Mouse (Mus musculus) kidney, embryonic 14.5 days (tissue): ENCODE data around the gene Pacs2. TPM values are rescaled to one million over a fixed set of nuclear protein-coding genes. Genes with fewer than 3 reads are reported as not detected.
A peak's percentile ranks its signal among the peaks of the same experiment; 100 is the strongest.

Source experiments
- ATAC-seq: fragments of 200-750 bp; cut with Nextera tagmentation; 2 replicates; pipeline ENCODE4 v1.8.0; 2017; ENCODE audit warnings: moderate number of reproducible peaks, mild to moderate bottlenecking, moderate TSS enrichment, moderate library complexity; ENCODE audit not compliant: low FRiP score, low TSS enrichment
- H3K27ac ChIP-seq: fragments of 300-500 bp; sonication (generic); 2 replicates; pipeline ENCODE4 v1.5.1; 2014; ENCODE audit warnings: low read depth, mild to moderate bottlenecking, low read length, moderate library complexity, mixed read lengths
- H3K27me3 ChIP-seq: fragments of 300-500 bp; sonication (generic); 2 replicates; pipeline ENCODE4 v1.6.1; 2014; ENCODE audit warnings: mild to moderate bottlenecking, low read length; ENCODE audit not compliant: control insufficient read depth, insufficient read depth
- H3K36me3 ChIP-seq: fragments of 300-500 bp; sonication (generic); 2 replicates; pipeline ENCODE4 v1.6.1; 2014; ENCODE audit warnings: low read length, mixed read lengths; ENCODE audit not compliant: control insufficient read depth, insufficient read depth
- H3K4me1 ChIP-seq: fragments of 300-500 bp; sonication (generic); 2 replicates; pipeline ENCODE4 v1.6.1; 2014; ENCODE audit warnings: low read length, mixed read lengths; ENCODE audit not compliant: control insufficient read depth, insufficient read depth
- H3K4me2 ChIP-seq: fragments of 300-500 bp; sonication (generic); replicated peaks from 2 replicates; pipeline ENCODE4 v1.6.1; 2014; ENCODE audit warnings: low read depth, mild to moderate bottlenecking, low read length
- H3K4me3 ChIP-seq: fragments of 300-500 bp; sonication (generic); 2 replicates; pipeline ENCODE4 v1.5.1; 2014; ENCODE audit warnings: mild to moderate bottlenecking, low read length
- H3K9ac ChIP-seq: fragments of 300-500 bp; sonication (generic); 2 replicates; pipeline ENCODE4 v1.6.1; 2014; ENCODE audit warnings: low read depth, mild to moderate bottlenecking, low read length, moderate library complexity
- H3K9me3 ChIP-seq: fragments of 300-500 bp; sonication (generic); 2 replicates; pipeline ENCODE4 v1.6.1; 2016; ENCODE audit warnings: low read length; ENCODE audit not compliant: control insufficient read depth
- WGBS: fragments of 180-500 bp; shearing (Covaris S2); extraction: QIAGEN DNeasy Blood & Tissue Kit; methylation state at CpG from one replicate; pipeline ENCODE4 v1.1.7; 2014; 5-methylcytosine and 5-hydroxymethylcytosine counted together
- polyA plus RNA-seq: library from polyadenylated mRNA; unstranded; fragments of >200 nt; fragmentation: Nextera tagmentation; extraction: Ambion mirVana; gene quantifications from 2 replicates; pipeline ENCODE4 v1.2.1, GENCODE M21; 2014

Gene Pacs2
- polyA plus RNA-seq, 1 experiment from 2014 or later = 14.6 TPM

GRCm38 (mm10) chr12:113075063-113075454 lies 60.8 kb downstream of the Pacs2 start:
- Histone ChIP-seq H3K27me3 (no peaks in the 10 kb centered on the region), H3K36me3 (peaks cover 16% of the 10 kb centered on the region), H3K9ac (peak overlapping the region; percentile 67), H3K4me3 (peak overlapping the region; percentile 50), H3K4me1 (peaks cover 17% of the 10 kb centered on the region), H3K9me3 (no peaks in the 10 kb centered on the region), H3K27ac (peak overlapping the region; percentile 88), H3K4me2 (peak overlapping the region; percentile 95)
- peak; percentile 83 for ATAC-seq
- WGBS = 5% methylated on average over 10 of the region's 10 CpGs

- 48% methylated on average over 6 of the region's 6 CpGs for WGBS
These were observed 61.2 kb downstream of the Pacs2 start for GRCm38 (mm10) chr12:113075486-113075885.

GRCm38 (mm10) chr12:113087276-113087675 lies 73.0 kb downstream of the Pacs2 start:
- ATAC-seq = no peak
- Histone ChIP-seq H3K9ac (no peak overlapping the region), H3K4me2 (no peak overlapping the region), H3K27me3 (no peaks in the 10 kb centered on the region), H3K4me1 (no peaks in the 10 kb centered on the region), H3K4me3 (no peak overlapping the region), H3K9me3 (no peaks in the 10 kb centered on the region), H3K27ac (no peak overlapping the region), H3K36me3 (no peaks in the 10 kb centered on the region)
- 77% methylated on average over 2 of the region's 3 CpGs for WGBS

More at GRCm38 (mm10) chr12:113075486-113075885, 61.2 kb downstream of the Pacs2 start:
- Histone ChIP-seq H3K27me3 (no peaks in the 10 kb centered on the region), H3K9ac (peak overlapping the region; percentile 67; the same call in 1 of the 2 replicates), H3K36me3 (peaks cover 12% of the 10 kb centered on the region), H3K4me3 (no peak overlapping the region), H3K27ac (no peak overlapping the region), H3K4me2 (peak overlapping the region; percentile 95), H3K4me1 (peaks cover 17% of the 10 kb centered on the region), H3K9me3 (no peaks in the 10 kb centered on the region)
- no peak for ATAC-seq

DNA sequence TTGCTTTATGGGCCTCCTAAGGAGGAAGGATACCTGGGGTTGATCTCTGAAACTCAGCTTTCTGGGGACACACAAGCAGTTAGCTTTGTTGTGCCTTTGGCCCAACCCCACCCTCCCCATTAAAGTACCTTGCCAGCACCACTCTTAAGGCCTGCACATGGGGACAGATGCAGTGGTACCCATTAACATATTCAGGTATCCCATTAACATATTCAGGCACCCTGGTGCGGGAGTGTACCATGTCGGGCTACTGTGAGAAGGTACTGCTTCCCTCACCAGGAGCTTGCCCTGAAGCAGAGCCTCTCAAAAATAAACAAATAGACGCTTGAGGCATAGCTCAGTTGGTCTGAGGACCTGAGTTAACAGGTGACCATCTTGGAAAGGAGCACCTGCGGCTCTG lies 73.7 kb downstream of the Pacs2 start:
- WGBS = 43% methylated on average over 4 of the region's 4 CpGs
- H3K27me3 ChIP-seq = no peaks in the 10 kb centered on the region
- no peak overlapping the region for H3K4me3 ChIP-seq
- no peak overlapping the region for H3K4me2 ChIP-seq
- no peak overlapping the region for H3K9ac ChIP-seq
- ATAC-seq = no peak
- H3K9me3 ChIP-seq = no peaks in the 10 kb centered on the region
- H3K27ac ChIP-seq = no peak overlapping the region
- H3K36me3 ChIP-seq = no peaks in the 10 kb centered on the region
- no peaks in the 10 kb centered on the region for H3K4me1 ChIP-seq

DNA sequence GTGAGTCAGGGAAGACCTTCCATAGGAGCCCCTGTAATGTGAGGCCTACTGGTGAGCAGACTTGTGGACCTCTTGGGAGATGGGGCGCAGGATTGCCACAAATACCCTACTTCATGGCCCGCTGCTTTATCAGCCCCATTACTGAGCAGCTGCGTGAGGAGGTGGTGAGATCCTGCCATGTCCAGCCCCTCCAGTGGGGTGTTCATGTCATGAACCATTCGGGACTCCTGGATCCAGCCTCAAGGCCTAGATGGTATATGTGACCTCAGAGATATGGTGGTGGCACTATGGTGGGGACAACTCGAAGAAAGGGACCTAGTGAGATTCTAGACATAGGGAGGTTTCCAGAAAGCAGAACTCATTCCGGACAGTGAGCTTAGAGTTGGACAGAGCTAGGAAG lies 74.8 kb downstream of the Pacs2 start:
- no peaks in the 10 kb centered on the region for H3K27me3 ChIP-seq
- no peak overlapping the region for H3K4me2 ChIP-seq
- H3K27ac ChIP-seq = no peak overlapping the region
- H3K36me3 ChIP-seq = no peaks in the 10 kb centered on the region
- no peak overlapping the region for H3K4me3 ChIP-seq
- 90% methylated on average over 6 of the region's 6 CpGs for WGBS
- H3K9ac ChIP-seq = no peak overlapping the region
- H3K9me3 ChIP-seq = no peaks in the 10 kb centered on the region
- no peak for ATAC-seq
- H3K4me1 ChIP-seq = no peaks in the 10 kb centered on the region

GRCm38 (mm10) chr12:113090053-113090452 lies 75.7 kb downstream of the Pacs2 start:
- 75% methylated on average over 17 of the region's 17 CpGs for WGBS
- H3K4me3 ChIP-seq = no peak overlapping the region
- H3K9me3 ChIP-seq = no peaks in the 10 kb centered on the region
- no peaks in the 10 kb centered on the region for H3K4me1 ChIP-seq
- H3K36me3 ChIP-seq = no peaks in the 10 kb centered on the region
- H3K9ac ChIP-seq = no peak overlapping the region
- no peak overlapping the region for H3K4me2 ChIP-seq
- no peak for ATAC-seq
- H3K27ac ChIP-seq = no peak overlapping the region
- H3K27me3 ChIP-seq = no peaks in the 10 kb centered on the region

- Histone ChIP-seq H3K27me3 (no peaks in the 10 kb centered on the region), H3K36me3 (0 out of 2 replicates have a peak, but pooled peaks cover 2% of the 10 kb centered on the region), H3K9ac (no peak overlapping the region), H3K27ac (no peak overlapping the region), H3K4me3 (no peak overlapping the region), H3K4me2 (peak overlapping the region; percentile 62; the same call in 1 of the 2 replicates), H3K9me3 (no peaks in the 10 kb centered on the region), H3K4me1 (peaks cover 24% of the 10 kb centered on the region)
- ATAC-seq = no peak
- WGBS = 86% methylated on average over 5 of the region's 5 CpGs
These were observed 82.7 kb downstream of the Pacs2 start for GRCm38 (mm10) chr12:113097040-113097439.

- Histone ChIP-seq H3K27me3 (no peaks in the 10 kb centered on the region), H3K4me1 (peaks cover 24% of the 10 kb centered on the region), H3K4me2 (peak within 1 kb of the TSS; percentile 69), H3K4me3 (peak within 1 kb of the TSS; percentile 99), H3K9ac (peak within 1 kb of the TSS; percentile 99), H3K9me3 (no peaks in the 10 kb centered on the region), H3K36me3 (0 out of 2 replicates have a peak, but pooled peaks cover 2% of the 10 kb centered on the region), H3K27ac (peak within 1 kb of the TSS; percentile 83)
- ATAC-seq = peak; percentile 60
- 3% methylated on average over 14 of the region's 53 CpGs for whole genome bisulfite sequencing
These were observed 83.5 kb downstream of the Pacs2 start, which contains the start of gene Mta1 for GRCm38 (mm10) chr12:113097749-113098281. Mta1 (plus strand) TSS chr12:113098278.

GRCm38 (mm10) chr12:113098530-113099151 lies 84.3 kb downstream of the Pacs2 start:
- H3K27ac ChIP-seq = peak overlapping the region; percentile 83
- 0 out of 2 replicates have a peak, but pooled peaks cover 2% of the 10 kb centered on the region for H3K36me3 ChIP-seq
- no peaks in the 10 kb centered on the region for H3K9me3 ChIP-seq
- 1% methylated on average over 35 of the region's 60 CpGs for WGBS
- peak overlapping the region; percentile 99 for H3K9ac ChIP-seq
- H3K4me2 ChIP-seq = peak overlapping the region; percentile 69
- peak; percentile 21; the same call in 1 of the 2 replicates for ATAC-seq
- peak overlapping the region; percentile 99 for H3K4me3 ChIP-seq
- H3K4me1 ChIP-seq = peaks cover 24% of the 10 kb centered on the region
- H3K27me3 ChIP-seq = no peaks in the 10 kb centered on the region
